Mouse (Mus musculus) ovary, adult 18-20 months (tissue): ENCODE measurements around the gene Slc43a3.

ENCODE experiments used
- DNase-seq: peaks from one replicate; pipeline ENCODE4 v3.0.0; 2022; ENCODE audit warnings: low spot score, mixed read lengths

Gene Slc43a3

GRCm38 (mm10) chr2:84937491-84938150, 1.2 kb downstream of the Slc43a3 start:
- DNase-seq: no peak

GRCm38 (mm10) chr2:84938249-84938946, 2.0 kb downstream of the Slc43a3 start:
- no peak for DNase-seq

- no peak for DNase-seq
These were observed 2.9 kb downstream of the Slc43a3 start for GRCm38 (mm10) chr2:84939306-84939705.

- DNase-seq: no peak
These were observed 3.3 kb downstream of the Slc43a3 start for GRCm38 (mm10) chr2:84939711-84940110.

- DNase-seq: no peak
These were observed 5.0 kb downstream of the Slc43a3 start for GRCm38 (mm10) chr2:84941332-84941731.

- no peak for DNase-seq
These were observed 5.4 kb downstream of the Slc43a3 start for GRCm38 (mm10) chr2:84941795-84942194.

- no peak for DNase-seq
These were observed 10.9 kb downstream of the Slc43a3 start for GRCm38 (mm10) chr2:84947154-84947771.

- no peak for DNase-seq
These were observed 11.9 kb downstream of the Slc43a3 start for GRCm38 (mm10) chr2:84948252-84948651.

- DNase-seq: no peak
These were observed 12.3 kb downstream of the Slc43a3 start for GRCm38 (mm10) chr2:84948721-84949120.

GRCm38 (mm10) chr2:84951027-84951426, 14.6 kb downstream of the Slc43a3 start:
- no peak for DNase-seq

GRCm38 (mm10) chr2:84952251-84952650, 15.9 kb downstream of the Slc43a3 start:
- no peak for DNase-seq

GRCm38 (mm10) chr2:84952693-84953092, 16.3 kb downstream of the Slc43a3 start:
- DNase-seq: no peak

- DNase-seq: no peak
These were observed 19.1 kb downstream of the Slc43a3 start for GRCm38 (mm10) chr2:84955435-84955834.

GRCm38 (mm10) chr2:84956274-84956673, 19.9 kb downstream of the Slc43a3 start:
- no peak for DNase-seq

- no peak for DNase-seq
These were observed 22.3 kb downstream of the Slc43a3 start for GRCm38 (mm10) chr2:84958588-84959264.

- peak; percentile 13 for DNase-seq
These were observed 24.9 kb downstream of the Slc43a3 start for GRCm38 (mm10) chr2:84961300-84961699.

- DNase-seq: no peak
These were observed 25.5 kb downstream of the Slc43a3 start for GRCm38 (mm10) chr2:84961901-84962300.

- DNase-seq: no peak
These were observed 26.6 kb downstream of the Slc43a3 start for GRCm38 (mm10) chr2:84962906-84963507.

- no peak for DNase-seq
These were observed 27.9 kb downstream of the Slc43a3 start for GRCm38 (mm10) chr2:84964111-84964801.

GRCm38 (mm10) chr2:84967318-84967991, 31.1 kb downstream of the Slc43a3 start:
- no peak for DNase-seq

- DNase-seq: no peak
These were observed 39.2 kb downstream of the Slc43a3 start for GRCm38 (mm10) chr2:84975580-84975979.
